Mouse (Mus musculus) liver, embryonic 15.5 days (tissue): ENCODE data around the gene Hspg2. TPM values are rescaled to one million over a fixed set of nuclear protein-coding genes. Genes with fewer than 3 reads are reported as not detected.

ENCODE experiments used
- ATAC-seq: fragments of 200-750 bp; cut with Nextera tagmentation; 2 replicates; pipeline ENCODE4 v1.8.0; 2017; ENCODE audit warnings: moderate number of reproducible peaks, mild to moderate bottlenecking, moderate library complexity; ENCODE audit not compliant: insufficient read depth
- H3K27ac ChIP-seq: fragments of 300-500 bp; sonication (generic); replicated peaks from 2 replicates; pipeline ENCODE4 v1.5.1; 2015; ENCODE audit warnings: mild to moderate bottlenecking, inconsistent platforms
- H3K27me3 ChIP-seq: fragments of 300-500 bp; sonication (generic); 2 replicates; pipeline ENCODE4 v1.6.1; 2015; ENCODE audit warnings: mild to moderate bottlenecking, inconsistent platforms
- H3K36me3 ChIP-seq: fragments of 300-500 bp; sonication (generic); replicated peaks from 2 replicates; pipeline ENCODE4 v1.6.1; 2015; ENCODE audit warnings: moderate library complexity, mild to moderate bottlenecking, inconsistent platforms
- H3K4me1 ChIP-seq: fragments of 300-500 bp; sonication (generic); replicated peaks from 2 replicates; pipeline ENCODE4 v1.6.1; 2015; ENCODE audit warnings: inconsistent platforms
- H3K4me2 ChIP-seq: fragments of 300-500 bp; sonication (generic); 2 replicates; pipeline ENCODE4 v1.6.1; 2015; ENCODE audit warnings: moderate library complexity, mild to moderate bottlenecking, inconsistent platforms
- H3K4me3 ChIP-seq: fragments of 300-500 bp; sonication (generic); replicated peaks from 2 replicates; pipeline ENCODE4 v1.5.1; 2015; ENCODE audit warnings: mild to moderate bottlenecking, inconsistent platforms
- H3K9ac ChIP-seq: fragments of 300-500 bp; sonication (generic); 2 replicates; pipeline ENCODE4 v1.6.1; 2015; ENCODE audit warnings: moderate library complexity, mild to moderate bottlenecking, inconsistent platforms
- H3K9me3 ChIP-seq: fragments of 300-500 bp; sonication (generic); replicated peaks from 2 replicates; pipeline ENCODE4 v1.6.1; 2016; ENCODE audit warnings: inconsistent platforms
- WGBS: fragments of 180-500 bp; shearing (Covaris S2); methylation state at CpG from one replicate; pipeline ENCODE4 v1.1.7; 2015; ENCODE audit warnings: mixed read lengths; ENCODE audit not compliant: insufficient replicate concordance; 5-methylcytosine and 5-hydroxymethylcytosine counted together
- polyA plus RNA-seq: library from polyadenylated mRNA; unstranded; fragments of >200 nt; fragmentation: Nextera tagmentation; extraction: Ambion mirVana; gene quantifications from 2 replicates; pipeline ENCODE4 v1.2.1, GENCODE M21; 2015

Hspg2 gene
- polyA plus RNA-seq, 1 experiment from 2014 or later = 3.9 TPM

DNA sequence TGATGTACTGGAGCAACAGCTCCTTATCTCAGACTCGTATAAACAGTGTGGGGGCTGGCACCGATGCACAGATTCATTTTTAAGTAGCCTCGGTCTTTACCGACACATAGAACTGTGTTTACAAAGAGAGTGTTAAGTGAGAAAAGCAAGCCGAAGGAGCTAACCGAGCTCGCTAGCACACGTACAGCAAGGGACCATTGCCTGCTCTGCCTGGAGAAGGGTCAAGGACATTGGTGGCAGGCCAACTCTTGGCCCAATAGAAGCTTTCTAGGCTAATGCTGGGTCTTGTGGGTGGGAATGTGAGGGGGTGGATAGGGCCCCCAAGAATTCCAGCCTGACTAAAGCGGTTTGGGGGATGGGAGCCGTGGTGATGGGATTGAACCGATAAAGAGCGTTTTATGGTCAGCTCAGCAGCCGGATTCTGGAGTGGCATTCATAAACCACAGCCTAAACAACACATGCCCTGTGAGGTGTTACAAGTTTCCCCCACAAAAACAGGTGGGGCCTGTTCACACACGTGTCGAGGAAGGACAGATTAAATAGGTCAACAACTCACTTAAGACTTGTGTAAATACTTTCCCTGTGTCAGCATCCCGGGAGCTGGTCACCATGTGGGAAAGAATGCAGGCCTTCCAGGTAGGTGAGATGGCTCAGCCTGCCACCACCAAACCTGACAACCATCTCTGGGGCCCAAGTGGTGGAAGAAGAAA is 6.4 kb upstream of the Hspg2 start:
- H3K27me3 ChIP-seq = no peaks in the 10 kb centered on the region
- 68% methylated on average over 16 of the region's 16 CpGs for WGBS
- no peak overlapping the region for H3K9ac ChIP-seq
- no peak overlapping the region for H3K4me3 ChIP-seq
- H3K4me2 ChIP-seq = no peak overlapping the region
- H3K27ac ChIP-seq = no peak overlapping the region
- H3K36me3 ChIP-seq = no peaks in the 10 kb centered on the region
- peaks cover 4% of the 10 kb centered on the region for H3K4me1 ChIP-seq
- H3K9me3 ChIP-seq = no peaks in the 10 kb centered on the region
- ATAC-seq = no peak

- H3K9ac ChIP-seq = no peak overlapping the region
Measured at GRCm38 (mm10) chr4:137465125-137465787, 3.3 kb upstream of the Hspg2 start.

DNA sequence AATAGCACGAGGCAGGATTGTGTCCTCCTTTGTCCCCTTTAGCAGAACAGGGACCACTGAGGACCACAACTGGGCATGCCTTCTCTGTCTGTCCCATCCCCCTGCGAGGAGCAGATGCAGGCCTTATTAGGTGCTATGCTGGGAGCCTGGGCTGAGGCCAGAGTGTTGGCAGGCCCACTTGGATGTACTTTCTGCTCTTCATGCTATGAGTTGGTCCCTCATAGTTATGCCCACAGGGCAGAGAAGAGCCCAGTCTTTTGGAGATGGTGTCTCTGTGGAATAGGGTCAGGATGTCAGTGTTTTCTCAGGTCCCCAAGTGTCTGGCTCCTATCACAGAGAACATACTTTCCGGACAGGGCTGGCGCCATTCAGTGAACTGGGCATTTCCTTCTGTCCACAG is 1.6 kb upstream of the Hspg2 start:
- Histone ChIP-seq H3K9me3 (no peaks in the 10 kb centered on the region), H3K36me3 (no peaks in the 10 kb centered on the region), H3K4me1 (peaks cover 30% of the 10 kb centered on the region), H3K4me3 (no peak overlapping the region), H3K27ac (no peak overlapping the region), H3K4me2 (no peak overlapping the region), H3K27me3 (peaks cover 17% of the 10 kb centered on the region), H3K9ac (no peak overlapping the region)
- ATAC-seq = no peak
- 54% methylated on average over 4 of the region's 4 CpGs for WGBS

More at GRCm38 (mm10) chr4:137465125-137465787, 3.3 kb upstream of the Hspg2 start:
- 60% methylated on average over 13 of the region's 13 CpGs for WGBS
- Histone ChIP-seq H3K27ac (no peak overlapping the region), H3K36me3 (no peaks in the 10 kb centered on the region), H3K9me3 (no peaks in the 10 kb centered on the region), H3K4me2 (no peak overlapping the region), H3K27me3 (peaks cover 17% of the 10 kb centered on the region), H3K4me3 (no peak overlapping the region), H3K4me1 (peaks cover 25% of the 10 kb centered on the region)
- ATAC-seq = no peak

DNA sequence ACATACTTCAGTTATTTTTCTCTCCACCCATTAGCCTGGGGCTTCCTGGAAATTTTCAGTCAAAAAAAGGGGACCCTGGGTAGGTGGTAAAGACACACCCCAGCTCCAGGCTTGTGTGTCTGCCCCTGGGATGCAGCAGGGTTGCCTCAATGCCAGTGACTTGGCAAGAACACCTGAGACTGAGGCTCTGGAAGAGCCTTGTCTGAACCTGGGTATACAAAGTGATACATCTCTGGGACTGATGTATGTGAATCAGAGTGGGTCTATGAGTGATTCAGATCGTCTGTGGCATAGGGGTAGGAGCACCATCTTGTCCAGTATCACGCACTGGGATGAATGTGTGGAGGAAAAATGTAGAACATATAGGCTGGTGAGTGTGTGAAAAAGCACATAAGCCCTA is 1.0 kb upstream of the Hspg2 start:
- Histone ChIP-seq H3K4me1 (peaks cover 30% of the 10 kb centered on the region), H3K9me3 (no peaks in the 10 kb centered on the region), H3K27ac (no peak overlapping the region), H3K4me3 (no peak overlapping the region), H3K27me3 (peaks cover 17% of the 10 kb centered on the region), H3K36me3 (no peaks in the 10 kb centered on the region), H3K4me2 (no peak overlapping the region; the same call in 1 of the 2 replicates), H3K9ac (no peak overlapping the region)
- 80% methylated on average over 2 of the region's 2 CpGs for WGBS
- no peak for ATAC-seq

DNA sequence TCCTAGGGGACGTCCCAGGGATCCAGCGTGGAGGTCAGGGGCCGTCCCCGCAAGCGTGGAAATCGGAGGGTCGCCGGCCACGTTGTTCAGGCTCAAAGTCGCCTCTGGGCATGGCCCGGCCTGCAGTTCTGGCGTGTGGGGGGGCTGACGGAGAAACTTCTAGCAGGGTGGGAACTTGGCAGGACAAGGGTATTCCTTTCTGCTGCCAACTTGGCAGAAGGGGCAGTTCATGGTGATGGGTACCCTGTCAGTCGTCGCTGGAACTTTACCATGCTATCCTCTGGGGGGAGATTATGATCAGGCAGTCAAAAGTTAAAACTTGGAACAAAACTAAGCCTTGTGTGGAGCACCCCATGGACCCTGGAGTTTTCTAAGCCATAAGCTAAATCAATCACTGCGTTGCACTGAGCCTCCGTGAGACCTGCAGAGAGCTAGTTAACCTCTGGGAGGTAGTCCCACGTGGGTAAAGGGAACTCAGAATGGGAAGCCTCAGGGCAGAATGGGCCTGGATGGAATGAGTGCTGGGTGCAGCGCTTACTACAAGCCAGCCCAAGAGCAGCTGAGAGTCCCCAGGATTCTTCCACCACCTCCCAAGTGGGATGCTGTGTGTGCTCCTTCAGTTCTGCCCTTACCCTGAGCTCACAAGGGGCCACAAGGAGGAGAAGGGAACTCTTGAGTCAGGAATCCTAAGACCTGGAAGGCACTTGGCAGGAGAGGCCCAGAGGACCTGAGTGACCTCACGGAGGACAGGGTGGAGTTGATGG is 694 bp downstream of the Hspg2 start:
- peaks cover 17% of the 10 kb centered on the region for H3K27me3 ChIP-seq
- peak overlapping the region; percentile 57; the same call in 1 of the 2 replicates for H3K9ac ChIP-seq
- peaks cover 37% of the 10 kb centered on the region for H3K4me1 ChIP-seq
- H3K27ac ChIP-seq = no peak overlapping the region
- 0 out of 2 replicates have a peak, but pooled peaks have one; percentile 1 for ATAC-seq
- peak overlapping the region; percentile 84 for H3K4me2 ChIP-seq
- H3K9me3 ChIP-seq = no peaks in the 10 kb centered on the region
- peak overlapping the region; percentile 62 for H3K4me3 ChIP-seq
- H3K36me3 ChIP-seq = no peaks in the 10 kb centered on the region
- WGBS = 9% methylated on average over 20 of the region's 20 CpGs

GRCm38 (mm10) chr4:137469845-137470692 is 1.5 kb downstream of the Hspg2 start:
- peaks cover 17% of the 10 kb centered on the region for H3K27me3 ChIP-seq
- no peak overlapping the region for H3K9ac ChIP-seq
- 43% methylated on average over 15 of the region's 15 CpGs for WGBS
- H3K9me3 ChIP-seq = no peaks in the 10 kb centered on the region
- ATAC-seq = peak; percentile 16; the same call in 1 of the 2 replicates
- peaks cover 40% of the 10 kb centered on the region for H3K4me1 ChIP-seq
- peak overlapping the region; percentile 84 for H3K4me2 ChIP-seq
- H3K36me3 ChIP-seq = no peaks in the 10 kb centered on the region
- no peak overlapping the region for H3K27ac ChIP-seq
- H3K4me3 ChIP-seq = peak overlapping the region; percentile 62

GRCm38 (mm10) chr4:137470701-137471317 is 2.2 kb downstream of the Hspg2 start:
- H3K9me3 ChIP-seq = no peaks in the 10 kb centered on the region

GRCm38 (mm10) chr4:137471326-137471725 is 2.8 kb downstream of the Hspg2 start:
- no peak overlapping the region; the same call in 1 of the 2 replicates for H3K4me2 ChIP-seq
- H3K4me3 ChIP-seq = no peak overlapping the region

More at GRCm38 (mm10) chr4:137470701-137471317, 2.2 kb downstream of the Hspg2 start:
- Histone ChIP-seq H3K36me3 (no peaks in the 10 kb centered on the region), H3K27me3 (peaks cover 17% of the 10 kb centered on the region), H3K9ac (no peak overlapping the region), H3K4me3 (no peak overlapping the region), H3K4me2 (peak overlapping the region; percentile 84; the same call in 1 of the 2 replicates), H3K4me1 (peaks cover 47% of the 10 kb centered on the region), H3K27ac (no peak overlapping the region)
- WGBS = 62% methylated on average over 9 of the region's 9 CpGs
- no peak for ATAC-seq

DNA sequence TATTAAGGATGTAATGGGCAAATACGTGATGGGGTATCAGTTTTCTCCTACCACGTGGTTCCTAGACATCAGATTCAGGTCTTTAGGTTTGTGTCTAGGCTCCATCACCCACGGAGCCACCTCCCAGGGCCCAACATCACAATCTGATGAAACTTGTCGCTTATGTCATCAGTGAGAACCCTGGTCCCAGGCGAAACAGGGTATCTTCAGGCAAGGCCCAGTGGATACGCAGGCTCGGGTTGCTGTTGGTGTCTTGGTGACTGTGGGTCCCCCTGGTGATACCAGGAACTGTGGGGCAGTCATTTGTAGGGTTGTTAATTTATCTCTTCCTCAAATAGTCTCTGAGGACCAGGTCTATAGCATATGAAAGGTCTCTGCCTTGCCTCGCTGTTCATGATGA is 4.7 kb downstream of the Hspg2 start:
- H3K4me1 ChIP-seq = peaks cover 62% of the 10 kb centered on the region
- no peak overlapping the region for H3K27ac ChIP-seq
- ATAC-seq = no peak
- no peak overlapping the region for H3K9ac ChIP-seq
- no peaks in the 10 kb centered on the region for H3K9me3 ChIP-seq
- H3K27me3 ChIP-seq = peaks cover 17% of the 10 kb centered on the region
- WGBS = 63% methylated on average over 8 of the region's 8 CpGs
- no peak overlapping the region for H3K4me3 ChIP-seq
- no peak overlapping the region for H3K4me2 ChIP-seq
- H3K36me3 ChIP-seq = no peaks in the 10 kb centered on the region

More at GRCm38 (mm10) chr4:137471326-137471725, 2.8 kb downstream of the Hspg2 start:
- no peak overlapping the region for H3K27ac ChIP-seq
- ATAC-seq = no peak
- no peaks in the 10 kb centered on the region for H3K36me3 ChIP-seq
- H3K9me3 ChIP-seq = no peaks in the 10 kb centered on the region
- peaks cover 52% of the 10 kb centered on the region for H3K4me1 ChIP-seq
- 61% methylated on average over 8 of the region's 8 CpGs for WGBS
- H3K9ac ChIP-seq = no peak overlapping the region
- H3K27me3 ChIP-seq = peaks cover 17% of the 10 kb centered on the region

- no peak overlapping the region for H3K4me3 ChIP-seq
- peaks cover 14% of the 10 kb centered on the region for H3K27me3 ChIP-seq
- H3K27ac ChIP-seq = no peak overlapping the region
- H3K4me2 ChIP-seq = no peak overlapping the region
- H3K36me3 ChIP-seq = no peaks in the 10 kb centered on the region
- H3K9me3 ChIP-seq = no peaks in the 10 kb centered on the region
- H3K4me1 ChIP-seq = peaks cover 62% of the 10 kb centered on the region
- H3K9ac ChIP-seq = no peak overlapping the region
- WGBS = 57% methylated on average over 18 of the region's 18 CpGs
- no peak for ATAC-seq
Measured at GRCm38 (mm10) chr4:137473701-137474388, 5.3 kb downstream of the Hspg2 start.
